Mouse (Mus musculus) myocyte (in vitro differentiated cells): Measurements from ENCODE around the gene Mrps27. TPM values are rescaled to one million over a fixed set of nuclear protein-coding genes. Genes with fewer than 3 reads are reported as not detected.

Experiments used
- H3K27me3 ChIP-seq: one replicate; pipeline ENCODE4 v1.6.1; 2011; ENCODE audit not compliant: control insufficient read depth, insufficient read depth, insufficient read length
- H3K36me3 ChIP-seq: one replicate; pipeline ENCODE4 v1.6.1; 2011; ENCODE audit not compliant: control insufficient read depth, insufficient read depth
- H3K4me2 ChIP-seq: one replicate; pipeline ENCODE4 v1.6.1; 2011; ENCODE audit warnings: low read depth, control low read depth
- H3K4me3 ChIP-seq: one replicate; pipeline ENCODE4 v1.5.1; 2011; ENCODE audit warnings: mild to moderate bottlenecking, control low read depth, moderate library complexity
- H3K79me2 ChIP-seq: one replicate; pipeline ENCODE4 v1.6.1; 2011; ENCODE audit not compliant: control insufficient read depth, insufficient read depth
- H3ac ChIP-seq: one replicate; pipeline ENCODE4 v1.6.1; 2011; ENCODE audit not compliant: control insufficient read depth, insufficient read length
- CEBPB ChIP-seq: IDR thresholded peaks from 2 replicates; pipeline ENCODE4 v1.6.1; 2011; ENCODE audit warnings: mild to moderate bottlenecking, moderate library complexity; ENCODE audit not compliant: poor library complexity, insufficient read depth, severe bottlenecking
- E2F4 ChIP-seq: IDR thresholded peaks from one replicate; pipeline ENCODE4 v1.6.1; 2011; ENCODE audit warnings: mild to moderate bottlenecking, control low read depth, moderate library complexity; ENCODE audit not compliant: insufficient read depth
- MAX ChIP-seq: IDR thresholded peaks from one replicate; pipeline ENCODE4 v1.6.1; 2011; ENCODE audit warnings: low read depth, mild to moderate bottlenecking, control low read depth
- MYOD1 ChIP-seq, 3 experiments: IDR thresholded peaks; one replicate each; pipeline ENCODE4 v1.6.1; 2011; ENCODE audit warnings: control low read depth in 2 of 3, low read depth in 2 of 3, mild to moderate bottlenecking in 2 of 3, moderate library complexity in 1 of 3; ENCODE audit not compliant: insufficient read length in 2 of 3, control insufficient read depth in 1 of 3
- MYOG ChIP-seq, 3 experiments: IDR thresholded peaks; one replicate each; pipeline ENCODE4 v1.6.1; 2011; ENCODE audit warnings: control low read depth in 2 of 3, low read depth in 2 of 3, mild to moderate bottlenecking in 2 of 3; ENCODE audit not compliant: insufficient read length in 2 of 3, control insufficient read depth in 1 of 3, insufficient read depth in 1 of 3
- POLR2A ChIP-seq: IDR thresholded peaks from one replicate; pipeline ENCODE4 v1.6.1; 2011; ENCODE audit warnings: low read depth, mild to moderate bottlenecking, control low read depth, moderate library complexity; ENCODE audit not compliant: insufficient read length
- POLR2AphosphoS2 ChIP-seq: IDR thresholded peaks from one replicate; pipeline ENCODE4 v1.6.1; 2011; ENCODE audit warnings: low read depth, control low read depth; ENCODE audit not compliant: insufficient read length
- REST ChIP-seq: IDR thresholded peaks from one replicate; pipeline ENCODE4 v1.6.1; 2011; ENCODE audit warnings: mild to moderate bottlenecking, control low read depth, moderate library complexity; ENCODE audit not compliant: insufficient read depth, insufficient read length
- SRF ChIP-seq: IDR thresholded peaks from one replicate; pipeline ENCODE4 v1.6.1; 2011; ENCODE audit warnings: low read depth; ENCODE audit not compliant: control insufficient read depth, insufficient read length
- TCF12 ChIP-seq: IDR thresholded peaks from one replicate; pipeline ENCODE4 v1.6.1; 2011; ENCODE audit warnings: mild to moderate bottlenecking, control low read depth; ENCODE audit not compliant: poor library complexity, insufficient read depth, severe bottlenecking
- TCF3 ChIP-seq: IDR thresholded peaks from one replicate; pipeline ENCODE4 v1.6.1; 2011; ENCODE audit warnings: low read depth, control low read depth; ENCODE audit not compliant: insufficient read length
- USF1 ChIP-seq: IDR thresholded peaks from one replicate; pipeline ENCODE4 v1.6.1; 2011; ENCODE audit warnings: low read depth, mild to moderate bottlenecking, control low read depth, moderate library complexity
- polyA plus RNA-seq: library from polyadenylated mRNA; unstranded; fragments of >200 nt; fragmentation: generic; extraction: Trizol; gene quantifications from one replicate; pipeline ENCODE4 v1.2.1, GENCODE M21; 2012; ENCODE audit warnings: missing spikeins

The Mrps27 gene
- polyA plus RNA-seq, 1 experiment = 34.2 TPM

DNA sequence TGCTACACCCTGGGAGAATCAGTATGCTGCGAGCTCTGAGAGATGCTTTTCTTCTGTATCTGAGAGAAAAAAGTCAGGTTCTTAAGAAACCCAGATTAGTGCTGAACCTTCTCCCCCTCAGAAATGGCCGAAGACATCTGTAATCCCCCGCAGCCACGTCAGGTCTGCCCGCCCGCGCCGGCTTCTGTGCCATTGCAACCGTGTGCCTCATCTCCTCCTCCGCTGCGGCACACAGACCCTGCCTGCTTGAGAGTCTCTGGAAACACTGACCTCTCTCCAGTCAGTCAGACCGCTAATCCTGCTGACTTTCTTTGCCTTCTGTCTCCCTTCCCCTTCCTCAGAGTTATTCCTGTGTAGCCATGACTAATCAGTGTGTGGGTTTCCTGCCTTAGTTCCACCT is 50.9 kb downstream of the Mrps27 start:
- Histone ChIP-seq H3ac (no peak overlapping the region), H3K4me3 (no peak overlapping the region), H3K79me2 (peaks cover 3% of the 10 kb centered on the region), H3K4me2 (no peak overlapping the region), H3K27me3 (no peaks in the 10 kb centered on the region), H3K36me3 (peaks cover 3% of the 10 kb centered on the region)
- no peak for TF ChIP-seq CEBPB
- TF ChIP-seq MAX = no peak
- no peak for TF ChIP-seq TCF3
- TF ChIP-seq POLR2AphosphoS2 = no peak
- TF ChIP-seq USF1 = no peak
- no peak for TF ChIP-seq POLR2A
- no peak for TF ChIP-seq MYOG (IDR thresholded peaks at IDR 0.05; ENCODE audit: control insufficient read depth in 1 of 3, insufficient read depth in 1 of 3, insufficient read length in 2 of 3, low read depth in 2 of 3)
- no peak for TF ChIP-seq REST
- TF ChIP-seq MYOD1 (IDR thresholded peaks at IDR 0.05; ENCODE audit: control insufficient read depth in 1 of 3, insufficient read length in 2 of 3, low read depth in 2 of 3) = no peak
- TF ChIP-seq TCF12 = no peak
- no peak for TF ChIP-seq SRF
- no peak for TF ChIP-seq E2F4

DNA sequence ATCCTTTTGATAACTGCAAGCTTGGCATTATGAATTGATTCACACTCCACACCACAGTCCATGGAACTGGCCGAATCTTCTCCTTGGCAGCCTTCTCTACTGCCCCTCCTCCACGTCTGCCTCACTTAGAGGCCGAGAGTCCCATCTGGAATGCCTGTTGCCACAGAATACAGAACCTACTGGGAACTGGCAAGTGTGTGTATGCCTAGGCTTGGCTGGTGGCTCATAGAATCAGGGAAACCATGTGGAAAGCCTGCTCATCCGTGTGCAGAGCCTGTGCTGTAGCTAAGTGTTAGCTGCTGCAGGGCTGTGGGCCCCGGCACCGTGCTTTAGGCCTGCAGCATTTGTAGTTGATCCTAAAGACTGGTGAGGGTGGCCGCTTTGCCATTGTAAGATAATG is 52.6 kb downstream of the Mrps27 start:
- peaks cover 2% of the 10 kb centered on the region for H3K79me2 ChIP-seq
- TF ChIP-seq MYOD1 (IDR thresholded peaks at IDR 0.05; ENCODE audit: control insufficient read depth in 1 of 3, insufficient read length in 2 of 3, low read depth in 2 of 3) (no peak), CEBPB (no peak), POLR2A (no peak), POLR2AphosphoS2 (no peak), SRF (no peak), MAX (no peak)
- peak overlapping the region; percentile 4 for H3K4me2 ChIP-seq
- H3K36me3 ChIP-seq = peaks cover 6% of the 10 kb centered on the region
- no peaks in the 10 kb centered on the region for H3K27me3 ChIP-seq
- H3K4me3 ChIP-seq = no peak overlapping the region
- no peak overlapping the region for H3ac ChIP-seq

DNA sequence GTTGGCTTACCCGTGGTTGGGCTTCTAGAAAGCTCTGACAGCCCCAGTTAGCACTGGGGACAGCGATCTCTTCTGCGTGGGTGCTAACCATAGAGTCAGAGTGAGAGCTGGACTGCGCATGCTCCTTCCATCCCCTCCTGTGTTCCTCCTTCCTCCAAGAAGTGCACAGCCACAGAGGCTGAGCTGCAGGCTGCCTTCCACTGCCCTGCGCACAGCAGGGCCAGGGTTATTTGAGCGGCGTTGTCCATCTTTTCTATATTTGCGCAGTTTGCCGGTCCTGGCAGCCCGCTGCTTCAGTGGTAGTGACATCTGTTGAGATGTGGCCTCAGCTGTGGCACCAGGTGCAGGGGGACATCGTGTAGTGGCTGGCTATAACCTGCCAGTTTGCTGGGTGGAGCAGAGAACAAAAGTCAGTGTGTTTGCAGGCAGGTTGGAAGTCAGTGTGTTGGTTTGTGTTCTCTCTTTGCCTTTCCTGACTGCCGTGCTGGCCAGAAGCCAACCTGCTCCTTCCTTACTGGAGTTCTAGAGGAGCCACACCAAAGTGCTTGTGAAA is 53.6 kb downstream of the Mrps27 start:
- TF ChIP-seq E2F4 = no peak
- peak; percentile 59 for TF ChIP-seq TCF3
- no peak for TF ChIP-seq MAX
- TF ChIP-seq POLR2A = no peak
- TF ChIP-seq REST = no peak
- TF ChIP-seq SRF = no peak
- no peak for TF ChIP-seq POLR2AphosphoS2
- peak in 2 of 3 experiments; percentile 62 to 69 for TF ChIP-seq MYOG (IDR thresholded peaks at IDR 0.05; ENCODE audit: control insufficient read depth in 1 of 3, insufficient read depth in 1 of 3, insufficient read length in 2 of 3, low read depth in 2 of 3)
- TF ChIP-seq MYOD1 (IDR thresholded peaks at IDR 0.05; ENCODE audit: control insufficient read depth in 1 of 3, insufficient read length in 2 of 3, low read depth in 2 of 3) = peak in 2 of 3 experiments; percentile 65 to 84
- no peak for TF ChIP-seq USF1
- no peak for TF ChIP-seq CEBPB
- no peak overlapping the region for H3ac ChIP-seq
- peaks cover 6% of the 10 kb centered on the region for H3K36me3 ChIP-seq
- H3K79me2 ChIP-seq = no peaks in the 10 kb centered on the region
- H3K4me2 ChIP-seq = peak overlapping the region; percentile 42
- H3K4me3 ChIP-seq = no peak overlapping the region
- no peaks in the 10 kb centered on the region for H3K27me3 ChIP-seq

DNA sequence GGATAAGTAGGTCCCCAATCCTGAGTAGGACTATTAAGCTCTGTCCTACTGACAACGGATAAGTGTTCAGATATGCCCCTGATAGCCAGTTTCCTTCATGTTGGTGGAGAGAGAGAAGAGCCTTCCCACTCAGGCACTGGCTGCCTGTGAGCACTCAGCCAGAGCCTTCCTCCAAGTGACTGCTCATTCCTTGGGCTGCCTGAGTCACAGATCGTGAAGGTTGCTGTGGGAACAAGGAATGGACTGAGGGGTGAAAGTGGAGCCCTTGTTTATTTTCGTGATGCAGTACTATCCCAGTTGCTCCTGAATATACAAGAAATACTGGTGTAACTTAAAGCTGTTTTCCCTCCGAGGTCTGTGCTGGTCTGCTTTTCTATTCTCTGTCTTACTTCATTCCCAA is 54.8 kb downstream of the Mrps27 start:
- TF ChIP-seq SRF = no peak
- TF ChIP-seq MAX = no peak
- no peak for TF ChIP-seq USF1
- no peak for TF ChIP-seq MYOD1 (IDR thresholded peaks at IDR 0.05; ENCODE audit: control insufficient read depth in 1 of 3, insufficient read length in 2 of 3, low read depth in 2 of 3)
- no peak for TF ChIP-seq CEBPB
- no peak for TF ChIP-seq TCF3
- TF ChIP-seq E2F4 = no peak
- no peak for TF ChIP-seq POLR2A
- TF ChIP-seq REST = no peak
- Histone ChIP-seq H3K36me3 (peaks cover 12% of the 10 kb centered on the region), H3K79me2 (no peaks in the 10 kb centered on the region), H3K4me2 (peak overlapping the region; percentile 42), H3K4me3 (no peak overlapping the region), H3K27me3 (no peaks in the 10 kb centered on the region), H3ac (no peak overlapping the region)

DNA sequence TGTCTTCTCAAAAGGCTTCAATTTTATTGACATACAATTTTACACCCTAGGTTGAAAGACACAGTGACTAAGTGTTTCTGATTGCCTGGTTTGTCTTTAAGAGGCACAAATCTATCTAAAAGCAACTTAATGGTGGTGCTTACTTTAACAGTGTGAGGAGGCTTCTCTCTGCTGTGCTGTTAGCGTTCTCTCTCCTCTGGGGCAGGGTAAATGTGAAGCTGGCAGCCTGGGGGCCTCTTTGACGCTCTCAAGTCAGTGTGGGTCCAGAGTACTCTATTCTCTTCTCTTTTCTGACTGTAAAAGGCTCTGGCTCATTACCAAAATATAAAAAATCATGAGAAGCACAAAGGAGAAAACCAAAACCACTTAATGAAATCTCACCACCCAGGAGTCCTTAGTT is 64.6 kb downstream of the Mrps27 start:
- peaks cover 13% of the 10 kb centered on the region for H3K36me3 ChIP-seq
- H3K79me2 ChIP-seq = no peaks in the 10 kb centered on the region
- H3K4me3 ChIP-seq = no peak overlapping the region
- H3K4me2 ChIP-seq = no peak overlapping the region
- no peak overlapping the region for H3ac ChIP-seq
- no peaks in the 10 kb centered on the region for H3K27me3 ChIP-seq
- TF ChIP-seq POLR2AphosphoS2 (no peak), CEBPB (no peak), E2F4 (no peak), MYOD1 (IDR thresholded peaks at IDR 0.05; ENCODE audit: control insufficient read depth in 1 of 3, insufficient read length in 2 of 3, low read depth in 2 of 3) (no peak)
